Mouse (Mus musculus) liver, embryonic 11.5 days (tissue): ENCODE data around the gene Scml4. TPM values are rescaled to one million over a fixed set of nuclear protein-coding genes. Genes with fewer than 3 reads are reported as not detected.
A peak's percentile ranks its signal among the peaks of the same experiment; 100 is the strongest.

Experiments
- ATAC-seq: fragments of 200-750 bp; cut with Nextera tagmentation; replicated peaks from 2 replicates; pipeline ENCODE4 v1.8.0; 2017; ENCODE audit warnings: moderate number of reproducible peaks, mild to moderate bottlenecking, moderate TSS enrichment, moderate library complexity; ENCODE audit not compliant: low FRiP score
- DNase-seq: peaks from one replicate; pipeline ENCODE4 v3.0.0-alpha.2; 2017; ENCODE audit warnings: low spot score
- H3K27ac ChIP-seq: fragments of 300-500 bp; sonication (generic); 2 replicates; pipeline ENCODE4 v1.5.1; 2014; ENCODE audit warnings: mild to moderate bottlenecking, low read depth, low read length, control low read depth
- H3K27me3 ChIP-seq: fragments of 300-500 bp; sonication (generic); replicated peaks from 2 replicates; pipeline ENCODE4 v1.6.1; 2014; ENCODE audit warnings: low read length, mixed read lengths; ENCODE audit not compliant: control insufficient read depth, insufficient read depth
- H3K36me3 ChIP-seq: fragments of 300-500 bp; sonication (generic); 2 replicates; pipeline ENCODE4 v1.6.1; 2014; ENCODE audit warnings: mild to moderate bottlenecking, low read length, moderate library complexity, mixed read lengths; ENCODE audit not compliant: control insufficient read depth, insufficient read depth
- H3K4me1 ChIP-seq: fragments of 300-500 bp; sonication (generic); replicated peaks from 2 replicates; pipeline ENCODE4 v1.6.1; 2014; ENCODE audit warnings: low read length, mixed read lengths; ENCODE audit not compliant: control insufficient read depth, insufficient read depth
- H3K4me2 ChIP-seq: fragments of 300-500 bp; sonication (generic); 2 replicates; pipeline ENCODE4 v1.6.1; 2014; ENCODE audit warnings: mild to moderate bottlenecking, control low read depth, moderate library complexity
- H3K4me3 ChIP-seq: fragments of 300-500 bp; sonication (generic); 2 replicates; pipeline ENCODE4 v1.5.1; 2014; ENCODE audit warnings: low read depth, low read length, control low read depth
- H3K9ac ChIP-seq: fragments of 300-500 bp; sonication (generic); 2 replicates; pipeline ENCODE4 v1.6.1; 2014; ENCODE audit warnings: low read depth, low read length, control low read depth
- H3K9me3 ChIP-seq: fragments of 300-500 bp; sonication (generic); 2 replicates; pipeline ENCODE4 v1.6.1; 2016; ENCODE audit warnings: low read length, inconsistent platforms, mixed read lengths; ENCODE audit not compliant: control insufficient read depth
- WGBS: fragments of 180-500 bp; shearing (Covaris S2); extraction: QIAGEN DNeasy Blood & Tissue Kit; methylation state at CpG from one replicate; pipeline ENCODE4 v1.1.7; 2014; 5-methylcytosine and 5-hydroxymethylcytosine counted together
- polyA plus RNA-seq: library from polyadenylated mRNA; unstranded; fragments of >200 nt; fragmentation: Nextera tagmentation; extraction: Ambion mirVana; gene quantifications from 2 replicates; pipeline ENCODE4 v1.2.1, GENCODE M21; 2014

Gene Scml4
- polyA plus RNA-seq, 1 experiment from 2014 or later: 0.40 TPM

GRCm38 (mm10) chr10:42855250-42855649 is 4.9 kb upstream of the Scml4 start:
- no peak overlapping the region for H3K4me3 ChIP-seq
- H3K4me2 ChIP-seq: no peak overlapping the region
- ATAC-seq (no peak), DNase-seq (no peak)
- H3K27me3 ChIP-seq: no peaks in the 10 kb centered on the region
- H3K36me3 ChIP-seq: no peaks in the 10 kb centered on the region
- H3K4me1 ChIP-seq: no peaks in the 10 kb centered on the region
- no peaks in the 10 kb centered on the region for H3K9me3 ChIP-seq
- whole genome bisulfite sequencing: 46% methylated on average over 5 of the region's 5 CpGs
- no peak overlapping the region for H3K27ac ChIP-seq
- no peak overlapping the region for H3K9ac ChIP-seq

GRCm38 (mm10) chr10:42856574-42856973 is 3.6 kb upstream of the Scml4 start:
- Histone ChIP-seq H3K4me1 (no peaks in the 10 kb centered on the region), H3K27me3 (0 out of 2 replicates have a peak, but pooled peaks cover 1% of the 10 kb centered on the region), H3K9ac (no peak overlapping the region), H3K36me3 (no peaks in the 10 kb centered on the region), H3K27ac (no peak overlapping the region), H3K4me2 (no peak overlapping the region), H3K9me3 (no peaks in the 10 kb centered on the region), H3K4me3 (no peak overlapping the region)
- no peak for ATAC-seq
- 87% methylated on average over 9 of the region's 9 CpGs for WGBS
- no peak for DNase-seq

GRCm38 (mm10) chr10:42857021-42857420 is 3.1 kb upstream of the Scml4 start:
- Histone ChIP-seq H3K36me3 (no peaks in the 10 kb centered on the region), H3K4me2 (no peak overlapping the region), H3K9ac (no peak overlapping the region), H3K9me3 (no peaks in the 10 kb centered on the region), H3K27me3 (0 out of 2 replicates have a peak, but pooled peaks cover 2% of the 10 kb centered on the region), H3K4me1 (no peaks in the 10 kb centered on the region), H3K4me3 (no peak overlapping the region), H3K27ac (no peak overlapping the region)
- WGBS: 92% methylated on average over 2 of the region's 2 CpGs
- no peak for DNase-seq
- no peak for ATAC-seq

GRCm38 (mm10) chr10:42859781-42860158 is 400 bp upstream of the Scml4 start:
- Histone ChIP-seq H3K27ac (no peak overlapping the region), H3K27me3 (peaks cover 14% of the 10 kb centered on the region), H3K9ac (no peak overlapping the region), H3K4me2 (no peak overlapping the region), H3K36me3 (no peaks in the 10 kb centered on the region), H3K4me3 (no peak overlapping the region), H3K4me1 (no peaks in the 10 kb centered on the region), H3K9me3 (no peaks in the 10 kb centered on the region)
- WGBS: 50% methylated on average over 2 of the region's 2 CpGs
- ATAC-seq (no peak), DNase-seq (no peak)

- no peak overlapping the region for H3K4me2 ChIP-seq
- H3K9ac ChIP-seq: no peak overlapping the region
- H3K4me1 ChIP-seq: no peaks in the 10 kb centered on the region
- peaks cover 16% of the 10 kb centered on the region for H3K27me3 ChIP-seq
- no peaks in the 10 kb centered on the region for H3K36me3 ChIP-seq
- no peak overlapping the region for H3K4me3 ChIP-seq
- ATAC-seq (no peak), DNase-seq (no peak)
- H3K27ac ChIP-seq: no peak overlapping the region
- WGBS: 81% methylated on average over 7 of the region's 7 CpGs
- H3K9me3 ChIP-seq: no peaks in the 10 kb centered on the region
Measured at GRCm38 (mm10) chr10:42861446-42861845, 1.3 kb downstream of the Scml4 start.

GRCm38 (mm10) chr10:42862102-42862740 is 2.1 kb downstream of the Scml4 start:
- H3K4me2 ChIP-seq: peak overlapping the region; percentile 13; the same call in 1 of the 2 replicates
- H3K4me3 ChIP-seq: no peak overlapping the region
- 63% methylated on average over 13 of the region's 13 CpGs for WGBS

GRCm38 (mm10) chr10:42862806-42863205 is 2.6 kb downstream of the Scml4 start:
- Histone ChIP-seq H3K36me3 (no peaks in the 10 kb centered on the region), H3K27ac (no peak overlapping the region), H3K27me3 (peaks cover 16% of the 10 kb centered on the region), H3K9ac (no peak overlapping the region), H3K4me2 (no peak overlapping the region), H3K9me3 (no peaks in the 10 kb centered on the region), H3K4me1 (no peaks in the 10 kb centered on the region), H3K4me3 (no peak overlapping the region)
- ATAC-seq: no peak
- DNase-seq: no peak
- 76% methylated on average over 4 of the region's 4 CpGs for WGBS

More at GRCm38 (mm10) chr10:42862102-42862740, 2.1 kb downstream of the Scml4 start:
- Histone ChIP-seq H3K27ac (no peak overlapping the region), H3K4me1 (no peaks in the 10 kb centered on the region), H3K36me3 (no peaks in the 10 kb centered on the region), H3K9me3 (no peaks in the 10 kb centered on the region), H3K9ac (no peak overlapping the region), H3K27me3 (peaks cover 16% of the 10 kb centered on the region)
- no peak for ATAC-seq
- DNase-seq: no peak

- DNase-seq (no peak), ATAC-seq (no peak)
- Histone ChIP-seq H3K4me2 (peak overlapping the region; percentile 50), H3K27ac (no peak overlapping the region), H3K9ac (no peak overlapping the region), H3K36me3 (no peaks in the 10 kb centered on the region), H3K9me3 (no peaks in the 10 kb centered on the region), H3K4me1 (no peaks in the 10 kb centered on the region), H3K27me3 (peaks cover 16% of the 10 kb centered on the region), H3K4me3 (no peak overlapping the region)
- WGBS: 45% methylated on average over 31 of the region's 31 CpGs
Measured at GRCm38 (mm10) chr10:42863621-42864391, 3.6 kb downstream of the Scml4 start.

GRCm38 (mm10) chr10:42864696-42865095 is 4.5 kb downstream of the Scml4 start:
- Histone ChIP-seq H3K9me3 (no peaks in the 10 kb centered on the region), H3K4me3 (no peak overlapping the region), H3K9ac (no peak overlapping the region), H3K27me3 (peaks cover 16% of the 10 kb centered on the region), H3K36me3 (no peaks in the 10 kb centered on the region), H3K4me1 (no peaks in the 10 kb centered on the region), H3K4me2 (no peak overlapping the region), H3K27ac (no peak overlapping the region)
- DNase-seq (no peak), ATAC-seq (no peak)
- 60% methylated on average over 5 of the region's 5 CpGs for WGBS
